Mouse (Mus musculus): Measurements from ENCODE around the gene Phex. TPM values are rescaled to one million over a fixed set of nuclear protein-coding genes. Genes with fewer than 3 reads are reported as not detected.
A peak's percentile ranks its signal among the peaks of the same experiment; 100 is the strongest.

The Phex gene
- polyA plus RNA-seq, 1 experiment from 2014 or later: 2.2 TPM

DNA sequence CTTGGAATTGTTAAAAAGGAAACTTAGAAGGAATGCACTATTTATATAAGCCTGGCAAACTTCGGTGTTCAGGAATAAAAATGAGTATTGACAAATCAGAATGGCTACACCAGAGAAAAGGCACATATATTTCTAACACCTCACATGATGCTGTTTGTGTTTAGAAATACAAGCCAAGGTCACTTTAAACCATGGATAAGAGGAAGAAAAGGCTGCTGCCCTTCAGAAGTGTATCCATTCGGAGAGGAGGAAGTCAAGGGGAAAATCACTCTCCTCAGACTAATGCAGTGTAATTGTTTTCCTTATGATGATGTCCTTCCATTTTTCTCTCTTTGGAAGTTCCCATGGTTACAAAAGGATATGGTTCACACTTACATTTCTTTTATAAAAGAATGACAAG lies 251.7 kb downstream of the Phex start:
- WGBS: 37% methylated on average over 2 of the region's 2 CpGs
- no peaks in the 10 kb centered on the region for H3K36me3 ChIP-seq (ENCODE audit: insufficient read depth)
- peak; percentile 65; the same call in 1 of the 2 replicates for ATAC-seq (ENCODE audit: insufficient read depth)
- no peak overlapping the region for H3K4me2 ChIP-seq
- H3K9ac ChIP-seq: no peak overlapping the region
- H3K4me3 ChIP-seq (ENCODE audit: low read depth, low read length): no peak overlapping the region
- no peaks in the 10 kb centered on the region for H3K9me3 ChIP-seq (ENCODE audit: low read depth, low read length)
- H3K27ac ChIP-seq (ENCODE audit: low read depth): no peak overlapping the region
- no peaks in the 10 kb centered on the region for H3K27me3 ChIP-seq (ENCODE audit: insufficient read depth, low read length)
- H3K4me1 ChIP-seq (ENCODE audit: insufficient read depth): no peaks in the 10 kb centered on the region
- no peak for TF ChIP-seq CTCF (IDR thresholded peaks at IDR 0.05; ENCODE audit: low read depth)
- DNase-seq: peak; percentile 19

DNA sequence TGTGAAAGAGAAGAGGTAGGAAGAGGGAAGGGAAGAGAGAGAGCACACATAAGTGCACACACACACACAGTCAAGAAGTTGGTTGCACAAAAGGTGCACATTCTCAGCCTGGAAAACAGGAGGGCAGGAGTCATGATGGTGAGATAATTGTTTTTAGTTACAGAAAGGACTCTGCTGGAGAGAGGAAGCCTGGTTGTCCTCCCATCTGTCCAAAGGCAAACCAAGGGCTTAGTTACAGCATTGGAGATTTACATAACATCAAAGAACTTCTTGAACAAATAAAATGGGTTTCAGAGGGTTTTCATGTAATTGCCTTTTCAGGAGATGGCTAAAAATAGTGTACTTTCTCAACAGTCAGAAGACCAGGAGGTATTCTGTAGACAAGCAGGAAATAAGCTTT lies 270.4 kb downstream of the Phex start:
- no peak overlapping the region for H3K4me3 ChIP-seq (ENCODE audit: low read depth, low read length)
- H3K9ac ChIP-seq: no peak overlapping the region
- no peaks in the 10 kb centered on the region for H3K4me1 ChIP-seq (ENCODE audit: insufficient read depth)
- no peaks in the 10 kb centered on the region for H3K36me3 ChIP-seq (ENCODE audit: insufficient read depth)
- ATAC-seq (ENCODE audit: insufficient read depth): no peak
- no peak overlapping the region for H3K4me2 ChIP-seq
- no peaks in the 10 kb centered on the region for H3K9me3 ChIP-seq (ENCODE audit: low read depth, low read length)
- H3K27ac ChIP-seq (ENCODE audit: low read depth): no peak overlapping the region
- no peaks in the 10 kb centered on the region for H3K27me3 ChIP-seq (ENCODE audit: insufficient read depth, low read length)
- DNase-seq: no peak
- TF ChIP-seq CTCF (IDR thresholded peaks at IDR 0.05; ENCODE audit: low read depth): no peak

DNA sequence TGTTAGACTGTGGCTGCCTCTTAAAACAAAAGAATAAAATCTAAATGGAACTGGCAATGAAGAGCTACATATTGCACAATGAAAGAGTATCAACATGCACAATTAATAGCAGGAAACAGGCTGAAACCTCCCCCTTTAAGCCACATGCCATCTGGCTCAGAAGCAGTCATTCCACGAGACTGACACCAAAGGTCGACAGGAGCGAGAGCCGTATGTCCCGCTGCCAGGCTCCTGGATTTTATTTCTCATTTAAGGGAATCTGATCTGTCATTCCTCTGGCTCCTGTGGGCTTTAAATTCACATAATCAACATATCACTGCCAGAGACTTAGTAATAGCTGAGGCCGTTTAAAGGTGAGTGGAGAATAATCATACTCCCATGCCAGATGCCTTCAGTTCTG lies 275.5 kb downstream of the Phex start:
- Histone ChIP-seq H3K27me3 (ENCODE audit: insufficient read depth, low read length) (no peaks in the 10 kb centered on the region), H3K27ac (ENCODE audit: low read depth) (no peak overlapping the region), H3K4me3 (ENCODE audit: low read depth, low read length) (no peak overlapping the region), H3K4me1 (ENCODE audit: insufficient read depth) (no peaks in the 10 kb centered on the region), H3K9me3 (ENCODE audit: low read depth, low read length) (no peaks in the 10 kb centered on the region), H3K4me2 (no peak overlapping the region), H3K9ac (no peak overlapping the region), H3K36me3 (ENCODE audit: insufficient read depth) (no peaks in the 10 kb centered on the region)
- ATAC-seq (ENCODE audit: insufficient read depth) (no peak), DNase-seq (peak; percentile 2)
- WGBS: 51% methylated on average over 6 of the region's 6 CpGs
- no peak for TF ChIP-seq CTCF (IDR thresholded peaks at IDR 0.05; ENCODE audit: low read depth)

Small RNA genes within 50 kb of the gene (microRNA-seq; reads per million reads assigned to microRNA genes)
- gene Gm23798 (ENCODE audit: borderline number of aligned reads): not detected

Other genes starting within 250 kb of the Phex start
- gene Sms, start 77.0 kb upstream of the Phex start, polyA plus RNA-seq (2014; fragmentation: Nextera tagmentation; extraction: Ambion mirVana): 81.1 and 95.3 TPM in 2 replicates
- gene Yy2, start 153.7 kb upstream of the Phex start, polyA plus RNA-seq (2014; fragmentation: Nextera tagmentation; extraction: Ambion mirVana): 6.4 and 6.8 TPM in 2 replicates
- 24.8 and 25.3 TPM in 2 replicates for gene Mbtps2, start 183.4 kb upstream of the Phex start, polyA plus RNA-seq (2014; fragmentation: Nextera tagmentation; extraction: Ambion mirVana)

Data from lung, embryonic 14.5 days (tissue).